Mouse (Mus musculus): ENCODE results near the gene Abr.

Gene Abr

DNA sequence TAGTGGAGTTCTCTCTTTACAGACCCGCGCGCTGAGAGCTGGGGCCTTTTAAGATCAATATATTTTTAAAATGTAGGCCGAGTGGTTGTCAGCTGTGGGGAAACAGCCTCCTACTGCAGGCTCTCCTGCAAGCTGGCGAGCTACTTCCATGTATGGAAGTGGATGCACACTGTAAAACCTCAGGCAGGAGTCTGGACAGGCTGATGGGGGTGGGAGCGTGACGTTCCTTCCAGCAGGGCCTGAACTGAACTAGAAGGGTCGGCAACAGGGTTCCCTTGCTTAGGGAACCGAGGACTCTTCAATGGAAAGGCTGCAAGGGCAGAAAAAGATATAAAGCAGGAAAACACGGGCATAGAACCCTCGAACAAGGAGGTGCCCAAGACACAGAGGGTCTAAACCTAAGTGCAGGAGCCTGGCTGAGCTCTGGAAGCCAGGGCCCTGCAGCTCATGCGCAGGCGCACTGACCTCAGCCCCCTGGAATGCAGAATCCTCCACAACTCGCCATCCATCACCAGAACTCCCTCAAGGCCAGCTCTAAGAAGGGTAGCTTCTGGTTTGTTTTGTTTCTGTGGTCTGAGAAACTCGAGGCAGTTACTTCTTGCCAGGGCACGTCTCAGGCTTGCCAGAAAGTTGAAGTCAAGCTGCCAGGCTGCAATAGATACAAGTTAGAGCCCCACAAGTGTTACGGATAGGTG lies 247.5 kb downstream of the Abr start:
- DNase-seq (ENCODE audit: low spot score) = no peak

DNA sequence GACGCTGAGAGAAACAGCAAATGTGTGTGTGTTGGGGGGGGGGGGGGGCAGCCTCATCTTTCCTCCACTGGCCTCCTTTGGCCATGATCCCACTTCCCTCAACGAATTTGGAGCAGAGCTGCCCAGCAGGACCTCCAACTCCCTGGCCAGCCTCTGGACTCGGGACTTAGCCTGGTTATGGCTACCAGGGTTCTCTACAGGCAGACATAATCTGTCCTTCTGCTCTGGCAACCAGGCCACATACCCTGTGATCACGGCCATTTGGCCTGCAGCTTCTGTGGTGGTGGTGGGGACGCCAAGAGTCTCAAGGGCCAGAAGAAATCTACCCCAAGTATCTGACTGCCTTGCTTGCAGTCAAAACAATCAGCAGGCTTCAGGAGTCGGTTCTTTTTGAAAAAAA lies 249.6 kb downstream of the Abr start:
- DNase-seq (ENCODE audit: low spot score) = no peak

DNA sequence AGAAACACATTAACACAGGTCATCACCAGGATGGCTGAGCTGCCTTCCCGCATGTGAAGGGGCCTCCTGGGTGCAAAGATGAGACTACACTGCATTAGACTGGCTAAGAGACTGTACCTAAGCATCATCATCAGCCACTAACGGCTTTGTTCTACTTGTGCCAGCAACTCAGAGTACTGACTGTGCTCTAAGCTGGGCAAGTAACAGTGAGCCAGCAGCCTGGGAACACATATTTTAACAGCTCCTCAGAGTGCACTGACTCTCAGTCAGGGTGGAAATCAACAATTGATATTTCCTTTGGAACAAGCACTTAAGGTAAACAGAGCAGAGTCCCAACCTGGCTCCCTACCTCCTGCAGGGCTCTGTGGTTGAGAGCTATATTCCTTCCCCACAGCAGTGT lies 250.0 kb downstream of the Abr start:
- DNase-seq (ENCODE audit: low spot score) = no peak

DNA sequence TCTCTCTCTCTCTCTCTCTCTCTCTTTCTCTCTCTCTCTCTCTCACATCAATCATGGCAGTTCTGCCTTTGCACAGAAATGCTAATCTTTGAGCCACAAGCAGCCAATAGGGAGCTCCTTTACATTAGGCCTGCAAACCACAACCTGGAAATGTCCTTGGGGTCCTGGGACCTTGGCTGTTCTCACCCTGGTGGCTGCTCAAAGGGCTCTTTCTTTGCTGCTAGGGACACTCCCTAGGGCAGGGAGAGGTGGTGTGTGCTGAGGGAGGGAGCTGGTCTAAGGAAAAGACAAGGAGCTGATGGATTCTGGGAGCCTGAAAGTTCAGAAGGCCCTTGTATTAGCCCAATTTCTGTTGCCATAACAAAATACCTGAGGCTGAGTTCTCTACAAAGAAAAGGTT lies 251.6 kb downstream of the Abr start:
- DNase-seq (ENCODE audit: low spot score) = no peak

All from layer of hippocampus, adult 11-12 months (tissue).